Mouse (Mus musculus): ENCODE results near the gene Pias4. TPM values are rescaled to one million over a fixed set of nuclear protein-coding genes. Genes with fewer than 3 reads are reported as not detected.
"Not testable (repeated sequence)": the region's sequence is repeated elsewhere in the genome, so short reads cannot be mapped to it uniquely, and the experiment has no call there.

Pias4 gene
- total RNA-seq (2021) = 10 to 100 TPM; 27.8 to 28.8 TPM
- long read RNA-seq, experiment 1, transcript Pias4-201 (11 exons, 2,571 nt) = major isoform, 50 of 70 reads
- long read RNA-seq, experiment 1, partial matches to known transcripts = 12 of 70 reads
- long read RNA-seq, experiment 1, other reads (novel, unspliced or antisense) = 5 of 70 reads
- long read RNA-seq, experiment 2, transcript Pias4-201 (11 exons, 2,571 nt) = major isoform, 43 of 53 reads
- long read RNA-seq, experiment 2, partial matches to known transcripts = 2 of 53 reads
- long read RNA-seq, experiment 2, other reads (novel, unspliced or antisense) = 5 of 53 reads

GRCm38 (mm10) chr10:81167200-81168086 is at the start of gene Pias4:
Gene Pias4, minus strand, starts transcription at chr10:81167923.
- DNase-seq (ENCODE audit: low spot score in 2 of 2) = peak; percentile 100

- not testable (repeated sequence) for DNase-seq (ENCODE audit: low spot score in 2 of 2)
Measured at GRCm38 (mm10) chr10:81217267-81217666, 49.5 kb upstream of the Pias4 start.

GRCm38 (mm10) chr10:81216810-81217209 is 49.1 kb upstream of the Pias4 start:
- no peak for DNase-seq (ENCODE audit: low spot score in 2 of 2)

GRCm38 (mm10) chr10:81216260-81216659 is 48.5 kb upstream of the Pias4 start:
- DNase-seq (ENCODE audit: low spot score in 2 of 2) = no peak

GRCm38 (mm10) chr10:81210154-81210553 is 42.4 kb upstream of the Pias4 start:
- DNase-seq (ENCODE audit: low spot score in 2 of 2) = no peak

- DNase-seq (ENCODE audit: low spot score in 2 of 2) = no peak
Measured at GRCm38 (mm10) chr10:81204137-81204536, 36.4 kb upstream of the Pias4 start.

GRCm38 (mm10) chr10:81202978-81203720 is 35.4 kb upstream of the Pias4 start:
- no peak for DNase-seq (ENCODE audit: low spot score in 2 of 2)

GRCm38 (mm10) chr10:81201807-81202758 is 34.4 kb upstream of the Pias4 start, which contains the start of gene Nmrk2:
Gene Nmrk2, minus strand, starts transcription at chr10:81202051.
- DNase-seq (ENCODE audit: low spot score in 2 of 2) = no peak

GRCm38 (mm10) chr10:81200605-81201287 is 33.0 kb upstream of the Pias4 start:
- no peak for DNase-seq (ENCODE audit: low spot score in 2 of 2)

GRCm38 (mm10) chr10:81200141-81200540 is 32.4 kb upstream of the Pias4 start:
- no peak for DNase-seq (ENCODE audit: low spot score in 2 of 2)

- no peak for DNase-seq (ENCODE audit: low spot score in 2 of 2)
Measured at GRCm38 (mm10) chr10:81198990-81199389, 31.3 kb upstream of the Pias4 start.

GRCm38 (mm10) chr10:81198230-81198629 is 30.5 kb upstream of the Pias4 start:
- peak; percentile 66 to 72 for DNase-seq (ENCODE audit: low spot score in 2 of 2)

- DNase-seq (ENCODE audit: low spot score in 2 of 2) = no peak
Measured at GRCm38 (mm10) chr10:81197305-81197704, 29.6 kb upstream of the Pias4 start.

- DNase-seq (ENCODE audit: low spot score in 2 of 2) = no peak
Measured at GRCm38 (mm10) chr10:81196470-81197065, 28.8 kb upstream of the Pias4 start.

GRCm38 (mm10) chr10:81195300-81195699 is 27.6 kb upstream of the Pias4 start:
- DNase-seq (ENCODE audit: low spot score in 2 of 2) = no peak

GRCm38 (mm10) chr10:81193991-81194774 is 26.5 kb upstream of the Pias4 start:
- DNase-seq (ENCODE audit: low spot score in 2 of 2) = no peak

GRCm38 (mm10) chr10:81192968-81193501 is 25.3 kb upstream of the Pias4 start:
- DNase-seq (ENCODE audit: low spot score in 2 of 2) = no peak

GRCm38 (mm10) chr10:81192270-81192967 is 24.7 kb upstream of the Pias4 start:
- DNase-seq (ENCODE audit: low spot score in 2 of 2) = peak; percentile 76 to 91
